Mouse (Mus musculus) Muller cell, postnatal 12 days (primary cell): ENCODE data around the gene Ptcd1.
"Not testable (repeated sequence)": the region's sequence is repeated elsewhere in the genome, so short reads cannot be mapped to it uniquely, and the experiment has no call there.

Source experiments
- DNase-seq: peaks from one replicate; pipeline ENCODE4 v3.0.0-alpha.2; 2015; ENCODE audit errors: inconsistent ontology term

Gene Ptcd1

GRCm38 (mm10) chr5:145166536-145167305 lies at the start of gene Ptcd1, which contains the start of gene Cpsf4:
Gene Ptcd1 (minus strand): TSS chr5:145167108.
Gene Cpsf4 (plus strand): TSS chr5:145167213.
- peak; percentile 98 for DNase-seq

GRCm38 (mm10) chr5:145214679-145215078 lies 47.8 kb upstream of the Ptcd1 start:
- no peak for DNase-seq

- DNase-seq = no peak
Measured at GRCm38 (mm10) chr5:145213505-145213904, 46.6 kb upstream of the Ptcd1 start.

- no peak for DNase-seq
Measured at GRCm38 (mm10) chr5:145212216-145212615, 45.3 kb upstream of the Ptcd1 start.

- no peak for DNase-seq
Measured at GRCm38 (mm10) chr5:145211340-145211739, 44.4 kb upstream of the Ptcd1 start.

- not testable (repeated sequence) for DNase-seq
Measured at GRCm38 (mm10) chr5:145208391-145208790, 41.5 kb upstream of the Ptcd1 start.

- no peak for DNase-seq
Measured at GRCm38 (mm10) chr5:145207954-145208353, 41.0 kb upstream of the Ptcd1 start.

GRCm38 (mm10) chr5:145207385-145207784 lies 40.5 kb upstream of the Ptcd1 start:
- no peak for DNase-seq

GRCm38 (mm10) chr5:145205041-145205440 lies 38.1 kb upstream of the Ptcd1 start:
- peak; percentile 80 for DNase-seq

- DNase-seq = peak; percentile 99
Measured at GRCm38 (mm10) chr5:145203936-145204691, 37.2 kb upstream of the Ptcd1 start, which contains the start of gene Zkscan5. Gene Zkscan5 (plus strand): TSS chr5:145204562.

GRCm38 (mm10) chr5:145202446-145202845 lies 35.5 kb upstream of the Ptcd1 start:
- DNase-seq = no peak

GRCm38 (mm10) chr5:145201321-145201991 lies 34.5 kb upstream of the Ptcd1 start, which contains the start of gene Zkscan14:
Gene Zkscan14 (minus strand): TSS chr5:145201868.
- peak; percentile 78 for DNase-seq

GRCm38 (mm10) chr5:145200387-145200786 lies 33.5 kb upstream of the Ptcd1 start:
- no peak for DNase-seq

- no peak for DNase-seq
Measured at GRCm38 (mm10) chr5:145191962-145192361, 25.1 kb upstream of the Ptcd1 start, which contains the start of gene Atp5j2. Gene Atp5j2 (minus strand): TSS chr5:145192062.

GRCm38 (mm10) chr5:145190875-145191798 lies 24.2 kb upstream of the Ptcd1 start:
- peak; percentile 90 for DNase-seq

- DNase-seq = no peak
Measured at GRCm38 (mm10) chr5:145190373-145190772, 23.5 kb upstream of the Ptcd1 start.

- DNase-seq = no peak
Measured at GRCm38 (mm10) chr5:145189416-145189815, 22.5 kb upstream of the Ptcd1 start.

GRCm38 (mm10) chr5:145185244-145185643 lies 18.3 kb upstream of the Ptcd1 start:
- no peak for DNase-seq

GRCm38 (mm10) chr5:145178461-145178980 lies 11.6 kb upstream of the Ptcd1 start:
- DNase-seq = no peak

- DNase-seq = no peak
Measured at GRCm38 (mm10) chr5:145167306-145167661, 376 bp upstream of the Ptcd1 start.

GRCm38 (mm10) chr5:145165184-145165583 lies 1.7 kb downstream of the Ptcd1 start:
- no peak for DNase-seq
